ENCODE assay signal across 8 mouse cellular contexts in genomic region chr12:99971205-99971894, GRCm38 (mm10). TPM values are rescaled to one million over a fixed set of nuclear protein-coding genes. Genes with fewer than 3 reads are reported as not detected.
DNase-seq lines count a peak whose midpoint lies in the region; ATAC-seq and TF ChIP-seq lines count a peak whose summit lies in the region.
"Not testable (repeated sequence)": the region's sequence is repeated elsewhere in the genome, so short reads cannot be mapped to it uniquely, and the experiment has no call there.
"Had no signal": no experiment of that assay in that cellular context is flagged by ENCODE, and none has a peak within 500 bp of the region (broad histone marks: within the 10 kb centered on the region; RNA-seq: fewer than 3 reads in every experiment).

No protein-coding gene starts in this region.

- TF ChIP-seq POLR2A in MEL (IDR thresholded peaks at IDR 0.05; ENCODE audit: control insufficient read depth in 1 of 2, insufficient read depth in 1 of 2, low read depth in 1 of 2, low read length in 2 of 2, poor library complexity in 1 of 2) = not testable (repeated sequence)

- H3K9ac ChIP-seq in MEL (ENCODE audit: control insufficient read depth, low read depth, low read length, poor library complexity, severe bottlenecking); hindbrain, postnatal 0 days (replicated peaks; ENCODE audit: low read length): not testable (repeated sequence)

- ATAC-seq in hindbrain, postnatal 0 days = not testable (repeated sequence)
- peak; percentile 38; the same call in 1 of the 2 replicates for ATAC-seq in megakaryocyte progenitor cell, adult 5-6 weeks (replicated peaks; ENCODE audit: poor library complexity)

- TF ChIP-seq EP300 in MEL (IDR thresholded peaks at IDR 0.05; ENCODE audit: low read depth in 1 of 2, low read length in 2 of 2) = not testable (repeated sequence)

- not testable (repeated sequence) for H3K4me2 ChIP-seq in hindbrain, postnatal 0 days (ENCODE audit: low read depth, low read length)

- H3K79me2 ChIP-seq in MEL (ENCODE audit: control insufficient read depth, insufficient read depth, low read length, poor library complexity) = not testable (repeated sequence)

- H3K4me1 ChIP-seq in MEL (ENCODE audit: control insufficient read depth in 1 of 2, insufficient read depth in 2 of 2, low read length in 2 of 2); hindbrain, postnatal 0 days (ENCODE audit: insufficient read depth, low read length): not testable (repeated sequence)

- peak in 2 of 3 experiments; percentile 29 to 54; a peak in 4 of 6 replicates for TF ChIP-seq CTCF in MEL (IDR thresholded peaks at IDR 0.05 in 2 of 3, conservative IDR thresholded peaks at IDR 0.05 in 1 of 3; ENCODE audit: control insufficient read depth in 1 of 3, insufficient read depth in 1 of 3, low read depth in 2 of 3, low read length in 3 of 3, poor library complexity in 1 of 3, severe bottlenecking in 1 of 3)
- peak; percentile 10; the same call in 1 of the 2 replicates for TF ChIP-seq CTCF in gastrocnemius, adult 2 months (IDR thresholded peaks at IDR 0.05)
- peak; percentile 20; the same call in 1 of the 2 replicates for TF ChIP-seq CTCF in hindbrain, postnatal 0 days (IDR thresholded peaks at IDR 0.05; ENCODE audit: low read depth)
- peak; percentile 38; the same call in 1 of the 2 replicates for TF ChIP-seq CTCF in layer of hippocampus, adult 2 months (conservative IDR thresholded peaks at IDR 0.05)

- peak; percentile 46 for DNase-seq in A20 (ENCODE audit: low read depth, low spot score)
- DNase-seq in MEL (ENCODE audit: low read depth, low spot score) = peak; percentile 31
- DNase-seq in gastrocnemius, adult 2 months; hindbrain, postnatal 0 days (ENCODE audit: low spot score); layer of hippocampus, adult 2 months (ENCODE audit: low spot score in 2 of 2): not testable (repeated sequence)
- peak; percentile 22 for DNase-seq in testis, postnatal 10 days (ENCODE audit: low spot score)

- not testable (repeated sequence) for H3K36me3 ChIP-seq in MEL (ENCODE audit: control insufficient read depth in 1 of 2, insufficient read depth in 2 of 2, low read length in 2 of 2); hindbrain, postnatal 0 days (ENCODE audit: insufficient read depth, low read length)

- not testable (repeated sequence) for H3K27me3 ChIP-seq in MEL (ENCODE audit: control insufficient read depth in 1 of 2, insufficient read depth in 2 of 2, low read length in 2 of 2)
- 0 out of 2 replicates have a peak, but pooled peaks cover 13% of the 10 kb centered on the region for H3K27me3 ChIP-seq in hindbrain, postnatal 0 days (ENCODE audit: insufficient read depth, low read length)

- TF ChIP-seq RAD21 in MEL (IDR thresholded peaks at IDR 0.05; ENCODE audit: low read depth, low read length) = peak; percentile 55

- not testable (repeated sequence) for H3K27ac ChIP-seq in MEL (ENCODE audit: control insufficient read depth, low read depth, low read length); gastrocnemius, adult 2 months; hindbrain, postnatal 0 days; layer of hippocampus, adult 2 months

- H3K4me3 ChIP-seq in MEL (ENCODE audit: control insufficient read depth in 1 of 2, insufficient read depth in 1 of 2, low read depth in 2 of 2, low read length in 2 of 2); gastrocnemius, adult 2 months; hindbrain, postnatal 0 days (ENCODE audit: low read length); layer of hippocampus, adult 2 months: not testable (repeated sequence)

- intact Hi-C loops in gastrocnemius, adult 2 months (cut with DNase I) = not testable (repeated sequence)

- H3K9me3 ChIP-seq in MEL (replicated peaks; ENCODE audit: insufficient read depth, low read length); hindbrain, postnatal 0 days (ENCODE audit: low read length): not testable (repeated sequence)

- WGBS in hindbrain, postnatal 0 days = 80% methylated on average over 7 of the region's 7 CpGs

TF ChIP-seq in MEL, 35 proteins besides CTCF, POLR2A, EP300 and RAD21:
- TF ChIP-seq ZC3H11A (IDR thresholded peaks at IDR 0.05; ENCODE audit: low read depth, low read length) = peak; percentile 14; the same call in 1 of the 2 replicates
- TF ChIP-seq SMC3 (IDR thresholded peaks at IDR 0.05; ENCODE audit: low read depth, low read length) = peak; percentile 46
TF ChIP-seq in MEL: peak in this region for 2; not testable (repeated sequence) for 33.

RNA-seq across cellular contexts. Expression of gene Kcnk13, which starts 7.1 kb away (rescaled TPM):
- total RNA-seq in MEL (2012; rRNA removed) = not detected in 2 replicates
- polyA plus RNA-seq in MEL (2012; ENCODE audit: insufficient read depth in 1 of 2, insufficient read length in 2 of 2, low read depth in 1 of 2, low replicate concordance in 2 of 2, missing spikeins in 1 of 2) = not detected
- total RNA-seq in gastrocnemius, adult 2 months (2021) = under 1 TPM; 0.08 to 0.13 TPM
- 1.8 and 3.7 TPM in 2 replicates for total RNA-seq in hindbrain, postnatal 0 days (2014; rRNA removed)
- polyA plus RNA-seq in hindbrain, postnatal 0 days (2015; fragmentation: Nextera tagmentation; extraction: Ambion mirVana) = 1.9 and 2.4 TPM in 2 replicates
- 1 to 10 TPM; 6.2 to 6.9 TPM for total RNA-seq in layer of hippocampus, adult 2 months (2021)
- 0.37 and 0.49 TPM in 2 replicates for total RNA-seq in megakaryocyte progenitor cell, adult 5-6 weeks (2015)
- 0.46 TPM in 1 of 2 replicates, not detected in the other for total RNA-seq in megakaryocyte progenitor cell, adult 5-6 weeks (2017)
- polyA plus RNA-seq: activated CD4-positive, CD25-positive, alpha-beta regulatory T cell, adult 4 months had no signal
